Mouse (Mus musculus): ENCODE data around the gene Tuft1.

- no peak for TF ChIP-seq POLR2A (IDR thresholded peaks at IDR 0.05; ENCODE audit: insufficient read length, low read depth)
- TF ChIP-seq TCF12 (IDR thresholded peaks at IDR 0.05; ENCODE audit: insufficient read depth, poor library complexity, severe bottlenecking) = no peak
- no peak for TF ChIP-seq MAX (IDR thresholded peaks at IDR 0.05; ENCODE audit: low read depth)
- no peak for TF ChIP-seq REST (IDR thresholded peaks at IDR 0.05; ENCODE audit: insufficient read depth, insufficient read length)
- peak in 1 of 3 experiments; percentile 50 for TF ChIP-seq MYOD1 (IDR thresholded peaks at IDR 0.05; ENCODE audit: control insufficient read depth in 1 of 3, insufficient read length in 2 of 3, low read depth in 2 of 3)
These were observed 70.7 kb downstream of the Tuft1 start for GRCm38 (mm10) chr3:94587962-94588361.

Data from myocyte (in vitro differentiated cells).